Mouse (Mus musculus) spleen, adult 2 months (tissue): ENCODE results near the gene Odf3l1. TPM values are rescaled to one million over a fixed set of nuclear protein-coding genes. Genes with fewer than 3 reads are reported as not detected.
A peak's percentile ranks its signal among the peaks of the same experiment; 100 is the strongest.

ENCODE experiments used
- DNase-seq, 2 experiments: peaks; one replicate each; pipeline versions ENCODE4 v3.0.0 to v3.0.0-alpha.2; 2012 to 2021; ENCODE audit warnings: low spot score in 2 of 2, low read depth in 1 of 2
- H3K27ac ChIP-seq: fragments of 200-500 bp; 2 replicates; pipeline ENCODE4 v1.5.1; 2012; ENCODE audit warnings: low read length, inconsistent platforms; ENCODE audit not compliant: insufficient read depth
- H3K27me3 ChIP-seq: fragments of 200-500 bp; 2 replicates; pipeline ENCODE4 v1.6.1; 2012; ENCODE audit warnings: mild to moderate bottlenecking, moderate library complexity, low read length, inconsistent platforms; ENCODE audit not compliant: control insufficient read depth, insufficient read depth
- H3K36me3 ChIP-seq: fragments of 200-500 bp; 2 replicates; pipeline ENCODE4 v1.6.1; 2012; ENCODE audit warnings: mild to moderate bottlenecking, low read length, inconsistent platforms; ENCODE audit not compliant: control insufficient read depth, insufficient read depth
- H3K4me1 ChIP-seq: fragments of 200-500 bp; 2 replicates; pipeline ENCODE4 v1.6.1; 2011; ENCODE audit warnings: inconsistent platforms; ENCODE audit not compliant: control insufficient read depth, insufficient read depth, insufficient read length
- H3K4me3 ChIP-seq: fragments of 200-500 bp; 2 replicates; pipeline ENCODE4 v1.5.1; 2011; ENCODE audit warnings: mild to moderate bottlenecking, inconsistent platforms; ENCODE audit not compliant: insufficient read depth, insufficient read length; ENCODE audit errors: extremely low read depth
- CTCF ChIP-seq: fragments of 200-500 bp; IDR thresholded peaks from 2 replicates; pipeline ENCODE4 v1.5.1; 2011; ENCODE audit warnings: mild to moderate bottlenecking, inconsistent platforms; ENCODE audit not compliant: insufficient read depth, insufficient read length, insufficient replicate concordance; ENCODE audit errors: extremely low read depth
- POLR2A ChIP-seq: fragments of 200-500 bp; IDR thresholded peaks from 2 replicates; pipeline ENCODE4 v1.6.1; 2011; ENCODE audit warnings: low read depth, low read length, inconsistent platforms
- WGBS: fragments of 180-500 bp; shearing (Covaris S2); methylation state at CpG from one replicate; pipeline ENCODE4 v1.1.7; 2018; 5-methylcytosine and 5-hydroxymethylcytosine counted together
- polyA plus RNA-seq: library from polyadenylated mRNA; depleted of rRNA; stranded (reverse); fragments of >200 nt; gene quantifications from 2 replicates; pipeline ENCODE4 v1.2.3, GENCODE M21; 2012

Odf3l1 gene
- polyA plus RNA-seq, 1 experiment, result 0.28 TPM

DNA sequence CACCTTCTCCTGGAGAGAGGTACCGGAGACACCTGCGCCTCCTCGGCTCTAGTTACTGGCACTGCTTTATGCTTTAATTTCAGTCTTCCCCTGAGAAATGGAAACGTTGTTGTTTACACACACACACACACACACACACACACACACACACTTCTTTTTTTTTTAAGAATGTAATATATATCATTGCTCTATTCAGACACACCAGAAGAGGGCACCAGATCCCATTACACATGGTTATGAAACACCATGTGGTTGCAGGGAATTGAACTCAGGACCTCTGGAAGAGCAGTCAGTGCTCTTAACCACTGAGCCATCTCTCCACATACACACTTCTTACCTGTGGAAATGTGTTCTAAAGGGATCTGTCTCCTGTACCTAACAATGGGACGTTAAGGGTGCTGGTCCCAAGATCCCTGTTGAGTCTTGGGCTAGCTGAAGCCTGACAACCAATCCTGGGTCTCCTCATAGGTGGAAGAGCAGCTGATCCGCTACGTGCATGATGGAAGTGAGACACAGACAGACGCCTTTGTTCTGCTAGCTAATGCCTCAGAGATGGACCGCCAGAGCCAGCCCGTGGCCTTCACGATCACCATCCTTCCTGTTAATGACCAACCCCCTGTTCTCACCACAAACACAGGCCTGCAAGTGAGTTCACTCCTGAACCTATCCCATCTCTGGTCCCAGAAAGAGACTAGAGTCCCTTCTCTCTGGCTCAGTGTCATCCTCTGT, 26.2 kb upstream of the Odf3l1 start:
- Histone ChIP-seq H3K4me3 (no peak overlapping the region), H3K27ac (no peak overlapping the region), H3K27me3 (no peaks in the 10 kb centered on the region), H3K4me1 (no peaks in the 10 kb centered on the region; the same call in 1 of the 2 replicates), H3K36me3 (no peaks in the 10 kb centered on the region)
- no peak for TF ChIP-seq CTCF
- TF ChIP-seq POLR2A, result no peak
- 67% methylated on average over 11 of the region's 11 CpGs for WGBS
- no peak for DNase-seq

DNA sequence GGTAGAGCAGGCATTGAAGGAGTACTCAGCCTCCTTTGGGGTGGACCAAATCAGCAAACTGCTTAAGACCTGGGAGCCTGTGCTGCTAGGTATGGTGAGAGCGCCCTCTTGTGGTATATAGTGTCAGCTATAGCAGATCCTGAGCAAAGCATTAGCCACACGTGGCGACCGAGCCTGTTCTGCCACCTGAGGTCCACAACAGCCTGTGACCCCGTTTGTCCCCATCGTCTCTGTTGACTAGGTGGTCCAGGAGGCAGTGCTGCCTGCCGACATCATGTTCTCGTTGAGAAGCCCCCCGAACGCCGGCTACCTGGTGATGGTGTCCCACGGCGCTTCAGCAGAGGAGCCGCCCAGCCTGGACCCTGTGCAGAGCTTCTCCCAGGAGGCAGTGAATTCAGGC, 25.3 kb upstream of the Odf3l1 start:
- H3K36me3 ChIP-seq, result no peaks in the 10 kb centered on the region
- H3K4me3 ChIP-seq, result no peak overlapping the region
- no peak overlapping the region for H3K27ac ChIP-seq
- TF ChIP-seq CTCF (peak; percentile 61; the same call in 1 of the 2 replicates), POLR2A (no peak)
- H3K4me1 ChIP-seq, result no peaks in the 10 kb centered on the region; the same call in 1 of the 2 replicates
- peak; percentile 47 to 51 for DNase-seq
- no peaks in the 10 kb centered on the region for H3K27me3 ChIP-seq
- WGBS, result 15% methylated on average over 14 of the region's 14 CpGs

DNA sequence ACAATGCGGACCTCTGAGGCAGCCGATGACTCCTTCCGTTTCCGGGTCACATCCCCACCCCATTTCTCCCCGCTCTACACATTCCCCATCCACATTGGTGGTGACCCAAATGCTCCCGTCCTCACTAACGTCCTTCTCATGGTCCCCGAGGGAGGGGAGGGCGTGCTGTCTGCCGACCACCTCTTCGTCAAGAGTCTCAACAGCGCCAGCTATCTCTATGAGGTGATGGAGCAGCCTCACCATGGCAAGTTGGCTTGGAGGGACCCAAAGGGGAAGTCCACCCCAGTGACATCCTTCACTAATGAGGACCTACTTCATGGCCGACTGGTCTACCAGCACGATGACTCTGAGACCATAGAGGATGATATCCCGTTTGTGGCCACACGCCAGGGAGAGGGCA, 23.1 kb upstream of the Odf3l1 start:
- no peak overlapping the region for H3K27ac ChIP-seq
- no peak for TF ChIP-seq CTCF
- no peak for TF ChIP-seq POLR2A
- no peaks in the 10 kb centered on the region for H3K36me3 ChIP-seq
- H3K27me3 ChIP-seq, result no peaks in the 10 kb centered on the region
- no peaks in the 10 kb centered on the region; the same call in 1 of the 2 replicates for H3K4me1 ChIP-seq
- no peak overlapping the region for H3K4me3 ChIP-seq
- no peak for DNase-seq
- WGBS, result 91% methylated on average over 16 of the region's 16 CpGs

DNA sequence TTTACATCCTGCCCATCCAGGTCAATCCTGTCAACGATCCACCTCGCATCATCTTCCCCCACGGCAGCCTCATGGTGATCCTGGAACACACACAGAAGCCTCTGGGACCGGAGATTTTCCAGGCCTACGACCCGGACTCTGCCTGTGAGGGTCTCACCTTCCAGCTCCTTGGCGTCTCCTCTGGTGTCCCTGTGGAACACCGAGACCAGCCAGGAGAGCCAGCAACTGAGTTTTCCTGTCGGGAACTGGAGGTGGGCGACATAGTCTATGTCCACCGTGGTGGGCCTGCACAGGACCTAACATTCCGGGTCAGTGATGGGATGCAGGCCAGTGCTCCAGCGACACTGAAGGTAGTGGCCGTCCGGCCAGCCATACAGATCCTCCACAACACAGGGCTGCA, 22.1 kb upstream of the Odf3l1 start:
- H3K36me3 ChIP-seq, result no peaks in the 10 kb centered on the region
- no peak overlapping the region for H3K4me3 ChIP-seq
- H3K27me3 ChIP-seq, result no peaks in the 10 kb centered on the region
- TF ChIP-seq CTCF (no peak), POLR2A (no peak)
- no peak overlapping the region for H3K27ac ChIP-seq
- no peaks in the 10 kb centered on the region; the same call in 1 of the 2 replicates for H3K4me1 ChIP-seq
- DNase-seq, result no peak
- WGBS, result 94% methylated on average over 15 of the region's 15 CpGs

DNA sequence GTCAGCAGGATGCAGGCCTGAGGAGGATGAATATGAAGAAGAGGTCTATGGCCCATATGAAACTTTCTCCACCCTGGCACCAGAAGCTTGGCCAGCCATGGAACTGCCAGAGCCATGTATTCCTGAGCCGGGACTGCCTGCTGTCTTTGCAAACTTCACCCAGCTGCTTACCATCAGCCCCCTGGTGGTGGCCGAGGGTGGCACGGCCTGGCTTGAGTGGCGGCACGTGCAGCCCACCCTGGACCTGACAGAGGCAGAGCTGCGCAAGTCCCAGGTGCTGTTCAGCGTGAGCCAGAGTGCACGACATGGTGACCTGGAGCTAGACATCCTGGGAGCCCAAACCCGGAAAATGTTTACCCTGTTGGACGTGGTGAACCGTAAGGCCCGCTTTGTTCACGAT, 21.6 kb upstream of the Odf3l1 start:
- 64% methylated on average over 13 of the region's 13 CpGs for WGBS
- H3K36me3 ChIP-seq, result no peaks in the 10 kb centered on the region
- H3K27me3 ChIP-seq, result no peaks in the 10 kb centered on the region
- H3K4me3 ChIP-seq, result no peak overlapping the region
- no peak for DNase-seq
- no peak overlapping the region for H3K27ac ChIP-seq
- TF ChIP-seq CTCF, result peak; percentile 18; the same call in 1 of the 2 replicates
- no peak for TF ChIP-seq POLR2A
- H3K4me1 ChIP-seq, result no peaks in the 10 kb centered on the region

DNA sequence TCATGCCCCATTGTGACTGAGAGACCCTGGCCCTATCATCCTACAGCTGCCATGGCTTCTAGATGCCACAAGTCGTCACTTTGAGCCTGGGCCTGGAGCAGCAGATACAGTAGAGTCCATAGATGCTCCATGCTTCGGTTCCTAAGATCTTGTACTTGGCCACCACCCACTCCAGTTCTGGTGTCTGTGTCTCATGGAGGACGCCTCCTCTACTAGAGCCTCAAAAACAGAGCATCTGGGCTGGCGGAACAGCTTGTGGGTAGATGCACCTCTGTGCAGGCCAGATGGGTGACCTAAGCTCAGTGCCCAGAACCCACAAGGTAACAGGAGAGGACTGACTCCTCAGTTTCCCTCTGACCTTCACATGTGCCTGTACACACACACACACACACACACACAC, 19.8 kb upstream of the Odf3l1 start:
- 88% methylated on average over 4 of the region's 4 CpGs for WGBS
- TF ChIP-seq POLR2A, result no peak
- no peak for TF ChIP-seq CTCF
- DNase-seq, result no peak
- Histone ChIP-seq H3K4me3 (no peak overlapping the region), H3K36me3 (no peaks in the 10 kb centered on the region), H3K27me3 (no peaks in the 10 kb centered on the region), H3K27ac (no peak overlapping the region), H3K4me1 (no peaks in the 10 kb centered on the region)

DNA sequence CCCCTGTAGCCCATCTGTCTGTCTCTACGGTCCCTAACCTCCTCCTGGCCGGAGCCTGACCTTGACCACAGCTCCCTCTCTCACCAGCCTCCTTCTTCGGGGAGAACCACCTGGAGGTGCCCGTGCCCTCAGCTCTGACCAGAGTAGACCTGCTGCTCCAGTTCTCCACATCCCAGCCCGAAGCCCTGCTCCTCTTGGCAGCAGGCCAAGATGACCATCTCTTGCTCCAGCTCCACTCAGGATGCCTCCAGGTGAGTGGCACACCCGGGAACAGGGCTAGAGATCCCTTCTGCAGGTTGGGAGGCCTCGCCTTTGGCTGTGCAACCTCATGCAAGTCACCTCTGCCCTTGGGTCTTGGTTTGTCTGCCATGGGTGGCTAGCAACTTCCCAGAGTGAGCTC, 19.0 kb upstream of the Odf3l1 start:
- Histone ChIP-seq H3K36me3 (no peaks in the 10 kb centered on the region), H3K27me3 (no peaks in the 10 kb centered on the region), H3K4me3 (no peak overlapping the region), H3K27ac (no peak overlapping the region), H3K4me1 (no peaks in the 10 kb centered on the region)
- TF ChIP-seq POLR2A (no peak), CTCF (no peak)
- DNase-seq, result no peak
- WGBS, result 78% methylated on average over 7 of the region's 7 CpGs
